Mouse (Mus musculus) ES-E14 (cell line): ENCODE data around the gene Mydgf. TPM values are rescaled to one million over a fixed set of nuclear protein-coding genes. Genes with fewer than 3 reads are reported as not detected.

Experiments
- DNase-seq: peaks from one replicate; pipeline ENCODE4 v3.0.0-alpha.2; 2013; ENCODE audit warnings: low read depth, low spot score
- H3K27ac ChIP-seq: 2 replicates; pipeline ENCODE4 v1.5.1; 2012; ENCODE audit warnings: low read depth, mild to moderate bottlenecking, low read length, moderate library complexity, mixed read lengths; ENCODE audit not compliant: poor library complexity, insufficient read depth, severe bottlenecking
- H3K36me3 ChIP-seq: 2 replicates; pipeline ENCODE4 v1.6.1; 2012; ENCODE audit warnings: mild to moderate bottlenecking, low read length, moderate library complexity, mixed read lengths; ENCODE audit not compliant: control insufficient read depth, poor library complexity, insufficient read depth, severe bottlenecking
- H3K4me1 ChIP-seq, 2 experiments: fragments of 150-350 bp in 1 of 2; sonication (generic) in 1 of 2; 2 replicates each; pipeline ENCODE4 v1.6.1; 2012; ENCODE audit warnings: low read length in 2 of 2, mild to moderate bottlenecking in 1 of 2, mixed read lengths in 1 of 2; ENCODE audit not compliant: control insufficient read depth in 2 of 2, insufficient read depth in 2 of 2, poor library complexity in 1 of 2
- H3K4me3 ChIP-seq, 2 experiments: fragments of 150-350 bp in 1 of 2; sonication (generic) in 1 of 2; 2 replicates each; pipeline ENCODE4 v1.5.1; 2012; ENCODE audit warnings: low read length in 2 of 2, low read depth in 1 of 2, mild to moderate bottlenecking in 1 of 2, mixed read lengths in 1 of 2; ENCODE audit not compliant: insufficient read depth in 1 of 2, poor library complexity in 1 of 2, severe bottlenecking in 1 of 2
- H3K9ac ChIP-seq: 2 replicates; pipeline ENCODE4 v1.6.1; 2012; ENCODE audit warnings: low read depth, mild to moderate bottlenecking, low read length, mixed read lengths; ENCODE audit not compliant: poor library complexity, insufficient read depth, severe bottlenecking
- H3K9me3 ChIP-seq: fragments of 150-350 bp; sonication (generic); 2 replicates; pipeline ENCODE4 v1.6.1; 2012; ENCODE audit warnings: low read depth, mild to moderate bottlenecking, low read length; ENCODE audit not compliant: control insufficient read depth, insufficient read depth
- CHD2 ChIP-seq: IDR thresholded peaks from 2 replicates; pipeline ENCODE4 v1.6.1; 2014; ENCODE audit warnings: mild to moderate bottlenecking, low read depth, low read length, inconsistent platforms
- HCFC1 ChIP-seq: IDR thresholded peaks from 2 replicates; pipeline ENCODE4 v1.6.1; 2012; ENCODE audit warnings: low read length, inconsistent platforms, borderline replicate concordance; ENCODE audit not compliant: insufficient read depth
- MAFK ChIP-seq: IDR thresholded peaks from 2 replicates; pipeline ENCODE4 v1.6.1; 2014; ENCODE audit warnings: mild to moderate bottlenecking, low read depth, low read length, inconsistent platforms; ENCODE audit not compliant: insufficient read depth
- ZC3H11A ChIP-seq: IDR thresholded peaks from 2 replicates; pipeline ENCODE4 v1.6.1; 2012; ENCODE audit warnings: low read depth, mild to moderate bottlenecking, inconsistent platforms, low read length, borderline replicate concordance
- ZNF384 ChIP-seq: IDR thresholded peaks from 2 replicates; pipeline ENCODE4 v1.6.1; 2012; ENCODE audit warnings: low read depth, low read length, inconsistent platforms
- in situ Hi-C, 2 experiments: fragments of 600-800 bp; cut with MboI; formaldehyde crosslinking; loops; one replicate each; pipeline ENCODE4 v1.15.1; 2025; ENCODE audit warnings: low sequenced_read_pairs in 2 of 2, inconsistent platforms in 1 of 2; ENCODE audit not compliant: unreplicated experiment in 2 of 2
- total RNA-seq: library from RNA; depleted of rRNA; stranded (reverse); fragments of 300-350 nt; gene quantifications from 2 replicates; pipeline ENCODE4 v1.2.3, GENCODE M21; 2012

The Mydgf gene
- total RNA-seq, 1 experiment: 71.1 TPM

DNA sequence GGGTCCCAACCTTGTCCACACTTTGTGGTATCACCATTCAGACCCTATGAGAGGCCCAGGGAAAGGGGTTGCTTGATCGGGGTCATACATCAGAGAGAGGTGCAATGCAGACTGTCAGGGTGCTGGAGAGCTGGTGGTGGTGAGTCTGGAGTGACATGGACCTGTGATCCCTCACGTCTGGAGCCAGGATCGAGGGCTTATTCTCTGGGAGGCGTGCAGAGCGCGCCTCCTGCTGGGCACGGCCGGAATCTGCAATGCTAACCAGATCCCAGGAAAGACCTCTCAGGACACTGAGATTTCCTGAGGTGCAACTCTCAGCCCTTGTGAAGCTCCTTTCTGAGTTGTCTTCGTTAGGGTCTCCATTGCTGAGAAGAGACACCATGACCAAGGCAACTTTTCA, 24.0 kb downstream of the Mydgf start:
- in situ Hi-C loops: no loop called here
- no peak overlapping the region for H3K9ac ChIP-seq
- TF ChIP-seq CHD2 (no peak), ZC3H11A (peak; percentile 71; the same call in 1 of the 2 replicates)
- H3K36me3 ChIP-seq: no peaks in the 10 kb centered on the region
- peak; percentile 70 for DNase-seq
- H3K4me1 ChIP-seq: no peaks in the 10 kb centered on the region; a peak in 1 of 4 replicates
- no peaks in the 10 kb centered on the region for H3K9me3 ChIP-seq
- no peak overlapping the region for H3K27ac ChIP-seq
- no peak overlapping the region for H3K4me3 ChIP-seq

DNA sequence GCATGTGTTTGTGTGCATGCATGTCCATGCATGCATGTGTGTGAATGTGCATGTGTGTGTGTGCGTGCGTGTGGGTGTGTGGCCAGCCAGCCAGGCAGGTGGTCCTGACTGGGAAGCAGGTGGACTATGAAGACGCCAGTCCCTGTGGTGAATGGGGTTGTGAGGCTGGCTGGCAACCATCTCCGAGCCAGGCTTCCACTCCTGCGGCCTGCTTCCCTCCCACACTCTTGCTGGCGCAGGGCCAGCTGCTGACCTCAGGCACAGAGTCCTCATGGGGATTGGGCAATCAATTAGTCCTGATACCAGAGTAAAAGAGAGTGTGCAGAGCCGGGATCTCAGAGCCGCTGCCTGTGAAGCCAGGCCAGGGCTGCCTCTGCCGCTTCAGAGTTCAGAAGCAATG, 30.1 kb downstream of the Mydgf start:
- no peak for TF ChIP-seq HCFC1
- TF ChIP-seq CHD2: no peak
- no peak for TF ChIP-seq MAFK
- TF ChIP-seq ZC3H11A: no peak
- TF ChIP-seq ZNF384: no peak
- Histone ChIP-seq H3K4me1 (peaks cover 0 to 4% of the 10 kb centered on the region in 2 experiments; a peak in 1 of 4 replicates), H3K4me3 (no peak overlapping the region), H3K27ac (no peak overlapping the region), H3K9me3 (no peaks in the 10 kb centered on the region), H3K36me3 (no peaks in the 10 kb centered on the region), H3K9ac (no peak overlapping the region)
- in situ Hi-C loops: no loop called here
- DNase-seq: no peak

DNA sequence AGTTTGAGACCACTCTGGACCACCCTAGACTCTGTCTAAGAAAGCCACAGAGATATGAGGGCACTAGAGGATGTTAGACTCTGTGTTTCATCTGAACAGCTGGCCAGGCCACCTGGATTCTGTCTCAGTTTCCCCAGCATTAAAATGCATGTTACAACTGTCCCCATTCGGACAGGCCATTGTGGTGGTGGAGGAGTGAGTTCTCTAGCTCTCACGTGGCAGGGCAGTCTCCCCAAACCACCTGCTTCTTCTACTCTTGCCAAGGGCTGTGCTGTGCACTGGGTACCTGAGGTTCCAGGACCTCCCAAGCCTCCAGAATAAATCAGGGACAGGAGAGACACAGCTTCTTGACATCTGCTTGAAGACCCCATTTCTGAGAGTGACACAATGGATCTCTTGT, 33.8 kb downstream of the Mydgf start:
- no peak for DNase-seq
- TF ChIP-seq ZNF384: no peak

DNA sequence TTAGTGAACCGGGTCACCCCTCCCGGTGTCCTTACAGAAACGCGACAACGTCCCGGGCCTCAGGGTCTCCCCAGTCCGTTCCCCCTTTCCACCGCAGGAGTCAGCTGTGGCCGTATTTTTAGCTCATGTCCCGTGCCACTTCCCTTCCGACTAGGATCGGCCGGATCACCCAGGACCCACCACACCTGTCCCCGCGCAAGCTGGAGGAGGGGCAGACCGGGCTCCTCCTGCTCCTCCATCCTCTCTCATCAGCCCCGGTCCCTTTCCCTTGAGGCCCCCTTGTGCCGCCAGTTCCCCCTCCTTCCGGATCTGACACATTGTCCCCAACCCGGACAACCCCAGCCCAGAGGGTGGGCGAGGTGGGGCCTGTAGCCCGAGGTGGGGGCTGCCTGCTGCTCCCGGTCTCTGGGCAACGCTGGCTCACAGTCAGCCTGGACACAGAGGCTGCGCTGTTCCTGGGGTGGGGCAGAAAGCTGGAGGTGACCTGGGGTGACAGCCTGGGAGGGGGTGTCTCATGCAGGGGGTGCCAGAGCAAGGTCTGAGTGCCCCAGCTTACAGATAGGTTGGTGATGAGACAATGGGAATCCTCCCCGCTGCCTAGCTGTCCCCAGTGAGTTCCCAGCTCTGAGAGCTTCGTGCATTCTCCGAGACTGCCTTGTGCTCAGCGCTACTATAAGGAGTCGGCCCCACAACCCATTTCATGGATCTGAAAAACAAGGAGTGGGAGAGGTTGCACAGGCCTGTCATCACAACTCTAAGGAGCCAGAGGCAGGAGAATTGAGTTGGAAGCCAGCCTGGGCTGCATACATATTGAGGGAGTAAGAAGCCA, 34.7 kb downstream of the Mydgf start:
- in situ Hi-C loops: no loop called here
- no peak overlapping the region for H3K27ac ChIP-seq
- peaks cover 0 to 14% of the 10 kb centered on the region in 2 experiments; a peak in 1 of 4 replicates for H3K4me1 ChIP-seq
- no peaks in the 10 kb centered on the region for H3K36me3 ChIP-seq
- H3K9me3 ChIP-seq: no peaks in the 10 kb centered on the region
- no peak for DNase-seq
- no peak overlapping the region for H3K9ac ChIP-seq
- TF ChIP-seq ZC3H11A: no peak
- peak overlapping the region; percentile 36 to 39; a peak in 2 of 4 replicates for H3K4me3 ChIP-seq

More for the DNA sequence above, 33.8 kb downstream of the Mydgf start:
- Histone ChIP-seq H3K9ac (no peak overlapping the region), H3K27ac (no peak overlapping the region), H3K4me3 (no peak overlapping the region), H3K9me3 (no peaks in the 10 kb centered on the region), H3K36me3 (no peaks in the 10 kb centered on the region), H3K4me1 (peaks cover 0 to 14% of the 10 kb centered on the region in 2 experiments; a peak in 1 of 4 replicates)
- in situ Hi-C loops: no loop called here

DNA sequence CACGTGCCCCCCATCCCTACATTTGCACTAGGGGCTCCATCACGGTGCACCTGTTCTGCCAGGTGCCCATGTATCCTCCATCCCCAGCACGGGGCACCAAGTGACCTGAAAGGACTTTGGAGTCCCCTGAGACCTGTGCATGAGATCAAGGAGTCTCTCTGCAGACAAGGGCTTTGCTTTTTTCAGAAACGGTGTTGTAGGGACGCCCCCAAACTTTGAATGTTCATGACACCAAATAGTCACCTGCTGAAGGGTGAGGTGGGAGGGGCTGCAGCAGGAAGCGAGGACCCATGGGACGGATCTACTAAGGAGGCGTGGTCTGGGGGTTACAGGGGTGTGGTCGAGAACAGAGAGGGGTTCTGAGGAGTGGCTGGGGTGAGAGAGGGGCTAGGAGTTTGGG, 35.4 kb downstream of the Mydgf start:
- TF ChIP-seq ZNF384: no peak
- no peak for TF ChIP-seq HCFC1
- Histone ChIP-seq H3K4me1 (peaks cover 0 to 14% of the 10 kb centered on the region in 2 experiments; a peak in 1 of 4 replicates), H3K9me3 (no peaks in the 10 kb centered on the region), H3K36me3 (no peaks in the 10 kb centered on the region), H3K27ac (no peak overlapping the region), H3K4me3 (peak overlapping the region in 1 of 2 experiments; percentile 39; a peak in 1 of 4 replicates), H3K9ac (no peak overlapping the region)
- in situ Hi-C loops: no loop called here
- no peak for DNase-seq
